Mouse (Mus musculus) lung, embryonic 16.5 days (tissue): ENCODE measurements around the gene Tmc8. TPM values are rescaled to one million over a fixed set of nuclear protein-coding genes. Genes with fewer than 3 reads are reported as not detected.
"Not testable (repeated sequence)": the region's sequence is repeated elsewhere in the genome, so short reads cannot be mapped to it uniquely, and the experiment has no call there.

Source experiments
- ATAC-seq: fragments of 200-750 bp; cut with Nextera tagmentation; 2 replicates; pipeline ENCODE4 v1.8.0; 2017; ENCODE audit warnings: low read depth, mild to moderate bottlenecking, moderate library complexity
- H3K27ac ChIP-seq: fragments of 300-500 bp; sonication (generic); 2 replicates; pipeline ENCODE4 v1.5.1; 2014; ENCODE audit warnings: mild to moderate bottlenecking, control low read depth, low read length
- H3K27me3 ChIP-seq: fragments of 300-500 bp; sonication (generic); 2 replicates; pipeline ENCODE4 v1.6.1; 2014; ENCODE audit warnings: low read depth, low read length, mixed read lengths; ENCODE audit not compliant: control insufficient read depth, insufficient read depth
- H3K36me3 ChIP-seq: fragments of 300-500 bp; sonication (generic); 2 replicates; pipeline ENCODE4 v1.6.1; 2014; ENCODE audit warnings: low read length; ENCODE audit not compliant: control insufficient read depth, insufficient read depth
- H3K4me1 ChIP-seq: fragments of 300-500 bp; sonication (generic); replicated peaks from 2 replicates; pipeline ENCODE4 v1.6.1; 2014; ENCODE audit warnings: low read length, mixed read lengths; ENCODE audit not compliant: control insufficient read depth, insufficient read depth
- H3K4me2 ChIP-seq: fragments of 300-500 bp; sonication (generic); 2 replicates; pipeline ENCODE4 v1.6.1; 2014; ENCODE audit warnings: low read depth, low read length, control low read depth
- H3K4me3 ChIP-seq: fragments of 300-500 bp; sonication (generic); 2 replicates; pipeline ENCODE4 v1.5.1; 2014; ENCODE audit warnings: mild to moderate bottlenecking, low read length, control low read depth
- H3K9ac ChIP-seq: fragments of 300-500 bp; sonication (generic); 2 replicates; pipeline ENCODE4 v1.6.1; 2014; ENCODE audit warnings: low read length, control low read depth
- H3K9me3 ChIP-seq: fragments of 300-500 bp; sonication (generic); 2 replicates; pipeline ENCODE4 v1.6.1; 2016; ENCODE audit warnings: low read length; ENCODE audit not compliant: control insufficient read depth
- WGBS: fragments of 180-500 bp; shearing (Covaris S2); extraction: QIAGEN DNeasy Blood & Tissue Kit; methylation state at CpG from one replicate; pipeline ENCODE4 v1.1.7; 2014; 5-methylcytosine and 5-hydroxymethylcytosine counted together
- polyA plus RNA-seq: library from polyadenylated mRNA; unstranded; fragments of >200 nt; fragmentation: Nextera tagmentation; extraction: Ambion mirVana; gene quantifications from 2 replicates; pipeline ENCODE4 v1.2.1, GENCODE M21; 2015

Gene Tmc8
- polyA plus RNA-seq, 1 experiment from 2014 or later, result 4.0 TPM

- ATAC-seq, result no peak
- H3K36me3 ChIP-seq, result peaks cover 32% of the 10 kb centered on the region
Observed at GRCm38 (mm10) chr11:117814704-117815366, 33.0 kb downstream of the Tmc8 start.

DNA sequence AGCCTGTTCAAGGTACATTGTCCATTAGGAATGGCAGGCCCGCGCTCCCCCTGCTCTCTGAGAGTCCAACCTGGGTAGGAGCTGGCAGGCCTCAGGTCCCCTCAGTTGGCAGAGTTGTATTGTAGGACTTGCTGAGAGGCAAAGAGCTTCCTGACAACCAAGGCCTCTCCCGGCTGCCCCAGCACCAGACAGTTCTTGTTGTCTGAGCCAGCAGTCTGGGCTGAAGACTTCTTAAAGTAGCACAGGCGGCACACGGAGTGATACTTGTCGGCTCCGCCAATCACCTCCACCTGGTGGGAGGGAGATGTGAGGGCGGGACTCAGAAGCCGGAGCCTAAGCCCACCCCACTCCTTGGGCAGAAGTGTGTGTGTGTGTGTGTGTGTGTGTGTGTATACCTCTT lies 34.0 kb downstream of the Tmc8 start:
- H3K4me1 ChIP-seq, H3K9me3 ChIP-seq, H3K4me3 ChIP-seq, H3K27me3 ChIP-seq, H3K27ac ChIP-seq, H3K4me2 ChIP-seq, H3K9ac ChIP-seq: not testable (repeated sequence)
- peak; percentile 24 for ATAC-seq
- 75% methylated on average over 9 of the region's 9 CpGs for whole genome bisulfite sequencing
- H3K36me3 ChIP-seq, result peaks cover 39% of the 10 kb centered on the region

More at GRCm38 (mm10) chr11:117814704-117815366, 33.0 kb downstream of the Tmc8 start:
- H3K4me3 ChIP-seq, result no peak overlapping the region
- no peaks in the 10 kb centered on the region for H3K27me3 ChIP-seq
- peaks cover 10% of the 10 kb centered on the region for H3K4me1 ChIP-seq
- no peak overlapping the region for H3K4me2 ChIP-seq
- no peak overlapping the region for H3K27ac ChIP-seq
- WGBS, result 84% methylated on average over 6 of the region's 6 CpGs
- H3K9ac ChIP-seq, result no peak overlapping the region
- H3K9me3 ChIP-seq, result no peaks in the 10 kb centered on the region

DNA sequence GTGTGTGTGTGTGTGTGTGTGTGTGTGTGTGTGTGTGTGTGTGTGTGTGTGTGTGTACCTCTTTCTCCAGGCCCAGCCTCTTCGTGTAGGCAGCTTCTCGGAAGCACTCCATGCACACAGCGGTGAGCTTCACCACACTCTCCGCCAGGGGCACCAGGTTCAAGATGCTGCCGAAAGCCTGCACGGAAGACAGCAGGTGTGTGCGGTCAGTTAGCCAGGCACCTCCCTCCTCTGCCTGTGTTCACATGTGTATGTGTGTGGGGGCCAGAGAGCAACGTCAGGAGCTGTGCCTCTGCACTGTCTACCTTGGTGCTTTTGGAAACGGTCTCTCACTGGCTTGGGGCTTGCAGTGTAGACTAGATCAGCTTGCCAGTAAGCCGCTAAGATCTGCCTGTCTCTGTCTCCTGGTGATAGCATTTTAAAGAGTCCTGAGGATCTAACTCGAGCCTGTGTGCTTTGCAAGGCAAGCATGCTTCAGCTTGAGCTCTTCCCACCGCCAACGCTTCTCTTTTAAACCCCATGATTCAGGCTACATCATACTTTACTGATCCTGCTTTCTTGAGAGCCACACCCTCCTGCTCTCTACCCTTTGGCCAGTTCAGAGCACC lies 34.6 kb downstream of the Tmc8 start:
- Histone ChIP-seq H3K4me1 (peaks cover under 1% of the 10 kb centered on the region), H3K36me3 (peaks cover 45% of the 10 kb centered on the region), H3K9ac (no peak overlapping the region), H3K4me2 (no peak overlapping the region), H3K9me3 (no peaks in the 10 kb centered on the region), H3K27ac (no peak overlapping the region), H3K4me3 (no peak overlapping the region), H3K27me3 (no peaks in the 10 kb centered on the region)
- 74% methylated on average over 13 of the region's 13 CpGs for WGBS
- no peak for ATAC-seq

DNA sequence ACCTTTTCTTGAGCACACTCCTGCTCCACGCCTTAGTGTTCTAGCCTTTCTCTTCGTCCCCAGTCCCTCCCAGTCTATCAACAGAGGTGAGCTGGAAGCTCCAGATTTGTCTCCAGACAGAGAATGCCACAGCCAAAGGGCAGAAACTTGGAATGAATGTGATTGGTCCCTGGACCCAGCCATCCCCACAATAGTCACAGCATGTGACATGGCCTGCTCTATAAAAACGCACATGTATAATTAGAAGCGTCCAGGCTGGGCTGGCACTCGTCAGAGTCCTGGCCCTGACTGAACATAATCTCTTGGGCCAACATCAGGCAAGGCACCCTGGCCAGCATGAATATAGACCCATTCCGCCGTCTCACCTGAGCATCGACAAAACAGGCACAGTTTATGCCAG lies 37.2 kb downstream of the Tmc8 start:
- H3K4me1 ChIP-seq, result peaks cover 15% of the 10 kb centered on the region
- H3K4me3 ChIP-seq, result no peak overlapping the region
- no peak overlapping the region for H3K9ac ChIP-seq
- no peak overlapping the region for H3K27ac ChIP-seq
- no peak overlapping the region for H3K4me2 ChIP-seq
- H3K36me3 ChIP-seq, result peaks cover 46% of the 10 kb centered on the region
- H3K27me3 ChIP-seq, result no peaks in the 10 kb centered on the region
- WGBS, result 81% methylated on average over 8 of the region's 8 CpGs
- ATAC-seq, result no peak
- no peaks in the 10 kb centered on the region for H3K9me3 ChIP-seq

DNA sequence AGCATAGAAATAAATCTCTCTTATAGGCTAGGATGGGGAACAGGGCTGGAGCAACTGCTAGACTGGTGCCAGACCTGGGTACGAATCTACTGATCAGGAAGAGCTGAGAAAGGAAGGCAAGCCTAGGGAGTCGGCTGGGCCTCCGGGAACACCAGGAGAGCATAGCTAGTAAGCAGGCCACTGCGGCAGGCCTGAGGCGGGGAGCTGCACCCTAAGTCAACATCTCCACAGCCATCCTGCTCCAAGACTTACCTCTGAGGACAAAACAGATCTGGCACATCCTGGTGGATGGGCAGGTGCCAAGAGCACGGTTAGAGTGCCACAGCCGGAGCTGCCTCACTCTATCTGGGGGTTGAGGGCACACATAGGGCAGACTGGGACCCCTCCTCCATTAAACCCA lies 38.3 kb downstream of the Tmc8 start:
- no peak for ATAC-seq
- H3K9me3 ChIP-seq, result no peaks in the 10 kb centered on the region
- no peak overlapping the region for H3K4me3 ChIP-seq
- H3K36me3 ChIP-seq, result peaks cover 37% of the 10 kb centered on the region
- no peak overlapping the region for H3K27ac ChIP-seq
- H3K4me1 ChIP-seq, result peaks cover 24% of the 10 kb centered on the region
- WGBS, result 90% methylated on average over 7 of the region's 7 CpGs
- no peak overlapping the region for H3K4me2 ChIP-seq
- no peaks in the 10 kb centered on the region for H3K27me3 ChIP-seq
- H3K9ac ChIP-seq, result no peak overlapping the region; the same call in 1 of the 2 replicates

- H3K4me1 ChIP-seq, result peaks cover 35% of the 10 kb centered on the region
- ATAC-seq, result no peak
- H3K9me3 ChIP-seq, result no peaks in the 10 kb centered on the region
- H3K27ac ChIP-seq, result 0 out of 2 replicates have a peak overlapping the region, but pooled peaks have one; percentile 4
- H3K9ac ChIP-seq, result no peak overlapping the region
- H3K27me3 ChIP-seq, result no peaks in the 10 kb centered on the region
- no peak overlapping the region for H3K4me2 ChIP-seq
- WGBS, result 86% methylated on average over 9 of the region's 9 CpGs
- peaks cover 31% of the 10 kb centered on the region for H3K36me3 ChIP-seq
- no peak overlapping the region for H3K4me3 ChIP-seq
Observed at GRCm38 (mm10) chr11:117821868-117822267, 40.0 kb downstream of the Tmc8 start.

GRCm38 (mm10) chr11:117822728-117823241 lies 40.9 kb downstream of the Tmc8 start:
- no peak overlapping the region for H3K4me3 ChIP-seq
- WGBS, result 41% methylated on average over 7 of the region's 7 CpGs
- peaks cover 44% of the 10 kb centered on the region for H3K4me1 ChIP-seq

GRCm38 (mm10) chr11:117823411-117823810 lies 41.5 kb downstream of the Tmc8 start:
- Histone ChIP-seq H3K4me2 (no peak overlapping the region), H3K9ac (no peak overlapping the region), H3K36me3 (peaks cover 22% of the 10 kb centered on the region), H3K4me3 (no peak overlapping the region), H3K27me3 (no peaks in the 10 kb centered on the region), H3K4me1 (peaks cover 50% of the 10 kb centered on the region), H3K27ac (peak overlapping the region; percentile 0; the same call in 1 of the 2 replicates), H3K9me3 (no peaks in the 10 kb centered on the region)
- WGBS, result 84% methylated on average over 6 of the region's 6 CpGs
- no peak for ATAC-seq

More at GRCm38 (mm10) chr11:117822728-117823241, 40.9 kb downstream of the Tmc8 start:
- peak overlapping the region; percentile 42; the same call in 1 of the 2 replicates for H3K9ac ChIP-seq
- ATAC-seq, result peak; percentile 6; the same call in 1 of the 2 replicates
- no peaks in the 10 kb centered on the region for H3K27me3 ChIP-seq
- H3K9me3 ChIP-seq, result no peaks in the 10 kb centered on the region
- H3K36me3 ChIP-seq, result peaks cover 28% of the 10 kb centered on the region
- no peak overlapping the region for H3K4me2 ChIP-seq
- H3K27ac ChIP-seq, result peak overlapping the region; percentile 67
